Mouse (Mus musculus) erythroid progenitor cell, adult 5-6 weeks (primary cell): ENCODE data around the gene Abca1. TPM values are rescaled to one million over a fixed set of nuclear protein-coding genes. Genes with fewer than 3 reads are reported as not detected.
A peak's percentile ranks its signal among the peaks of the same experiment; 100 is the strongest.

Experiments
- ATAC-seq: replicated peaks from 2 replicates; pipeline ENCODE4 v1.8.0; 2016; ENCODE audit warnings: moderate number of reproducible peaks, mild to moderate bottlenecking, moderate TSS enrichment, inconsistent platforms; ENCODE audit not compliant: poor library complexity, low FRiP score, severe bottlenecking
- total RNA-seq, 2 experiments: library from RNA; stranded (forward) in 1 of 2; stranded (reverse) in 1 of 2; fragments of 150-400 nt in 1 of 2; fragments of 186-747, 209-891 nt in 1 of 2; gene quantifications; 2 replicates each; pipeline versions ENCODE4 v1.2.3 to v1.2.4; 2015 to 2017; ENCODE audit warnings: low replicate concordance in 2 of 2

The Abca1 gene
- total RNA-seq, 2 experiments from 2014 or later: 1.3 to 2.8 TPM

DNA sequence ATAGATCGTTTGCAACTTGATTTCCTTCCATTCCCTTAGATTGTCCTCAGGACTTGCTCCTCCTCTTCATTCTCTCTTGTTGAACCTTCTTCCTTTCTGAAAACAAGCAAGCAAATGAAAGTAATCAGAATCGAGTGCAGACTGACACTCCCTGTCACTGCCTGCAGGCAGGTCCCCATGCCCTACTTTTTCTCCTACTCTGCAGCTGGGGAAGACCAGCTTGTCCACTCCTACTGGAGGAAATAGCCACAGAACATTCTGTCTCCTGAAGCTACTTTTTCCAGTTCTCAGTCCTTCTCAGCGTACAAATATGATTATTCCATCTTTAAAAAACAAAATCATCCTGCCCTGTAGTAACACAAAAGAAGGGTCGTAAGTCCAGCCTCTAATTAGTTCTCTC is 135.3 kb downstream of the Abca1 start:
- no peak for ATAC-seq

DNA sequence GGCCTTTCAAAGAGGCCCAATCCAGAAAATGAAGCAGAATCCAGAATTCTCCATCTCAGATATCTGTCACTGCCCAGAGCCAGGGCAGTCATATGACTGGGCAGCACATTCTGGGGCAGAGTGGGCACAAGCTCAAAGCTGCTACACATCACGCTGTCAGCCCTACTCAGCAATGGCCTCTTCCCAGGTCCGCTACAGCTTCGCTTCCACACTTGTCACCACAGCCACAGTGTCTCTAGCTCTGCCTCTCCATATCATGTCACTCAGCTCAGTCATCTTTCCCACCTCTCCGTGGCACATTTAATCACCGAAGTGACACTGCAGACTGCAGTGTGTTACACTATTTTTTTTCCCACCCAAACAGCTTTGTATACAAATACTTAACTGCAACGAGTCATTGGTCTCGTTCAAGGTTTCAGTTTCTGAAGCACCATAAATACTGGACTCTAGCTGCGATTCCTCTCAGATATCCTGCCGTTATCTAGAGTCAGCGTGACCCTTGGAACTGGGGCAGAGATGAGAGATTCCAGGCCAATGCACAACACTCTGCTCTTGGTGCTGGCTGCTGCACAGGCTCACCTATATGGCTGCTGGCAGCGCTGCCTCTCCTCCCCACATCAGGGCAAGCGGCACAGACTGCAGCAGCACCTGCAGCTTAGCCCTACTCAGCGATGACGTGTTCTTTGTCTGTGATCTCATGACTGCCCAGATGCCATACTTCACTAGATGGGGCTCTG is 136.3 kb downstream of the Abca1 start:
- ATAC-seq: no peak

DNA sequence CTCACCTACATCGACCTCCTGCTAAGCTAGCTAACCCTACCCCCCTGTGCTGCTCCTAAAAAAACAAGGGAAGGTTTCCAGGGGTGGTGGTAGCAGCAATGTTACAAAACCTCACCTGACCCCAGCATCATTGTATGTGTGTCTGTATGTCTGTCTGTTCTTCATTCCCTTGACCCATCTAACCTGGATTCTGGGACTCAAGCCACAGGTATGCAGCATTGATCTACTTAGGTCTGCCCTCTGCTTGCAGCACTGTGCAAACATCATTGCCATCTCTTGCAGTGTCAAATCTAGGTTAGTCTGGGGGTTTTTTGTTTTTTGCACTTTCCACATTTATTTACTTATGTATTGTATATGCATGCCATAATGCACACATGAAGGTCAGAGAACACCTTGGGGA is 141.3 kb downstream of the Abca1 start:
- ATAC-seq: no peak

DNA sequence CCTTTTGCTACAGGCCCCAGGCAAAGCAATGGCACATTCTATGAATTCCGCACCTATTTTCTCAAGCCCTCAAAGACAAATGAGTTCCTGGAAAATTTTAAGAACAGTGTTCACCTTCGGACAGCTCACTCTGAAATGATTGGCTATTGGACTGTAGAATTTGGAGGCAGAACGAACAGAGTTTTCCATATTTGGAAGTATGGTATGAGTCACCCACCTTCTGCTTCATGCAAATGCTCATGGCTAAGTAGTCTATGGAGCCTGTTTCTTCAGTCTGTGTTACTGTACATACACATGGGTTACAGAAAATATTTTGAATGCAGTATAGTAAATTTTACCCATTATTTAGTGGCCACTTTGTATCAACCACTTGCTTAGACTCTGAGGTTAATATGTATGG is 144.7 kb downstream of the Abca1 start:
- ATAC-seq: no peak

DNA sequence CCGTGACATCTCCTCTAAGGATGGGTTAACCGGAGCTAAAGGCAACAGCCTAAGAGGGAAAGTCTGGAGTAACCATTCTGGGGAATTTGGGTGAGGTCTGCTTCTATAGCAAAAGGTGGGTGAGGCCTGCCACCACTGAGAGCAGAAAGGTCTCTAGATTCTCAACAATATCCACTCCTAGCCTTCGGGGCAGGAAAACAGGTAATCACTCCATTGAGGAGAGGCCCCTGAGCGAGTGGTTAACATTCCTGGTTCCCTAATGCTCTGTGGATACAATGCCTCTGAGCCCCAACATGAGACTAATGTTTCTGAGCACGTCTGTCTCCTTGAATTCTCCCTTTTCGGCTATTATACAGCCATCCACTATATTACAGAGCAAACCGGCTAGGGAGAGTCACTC is 145.3 kb downstream of the Abca1 start:
- ATAC-seq: no peak

DNA sequence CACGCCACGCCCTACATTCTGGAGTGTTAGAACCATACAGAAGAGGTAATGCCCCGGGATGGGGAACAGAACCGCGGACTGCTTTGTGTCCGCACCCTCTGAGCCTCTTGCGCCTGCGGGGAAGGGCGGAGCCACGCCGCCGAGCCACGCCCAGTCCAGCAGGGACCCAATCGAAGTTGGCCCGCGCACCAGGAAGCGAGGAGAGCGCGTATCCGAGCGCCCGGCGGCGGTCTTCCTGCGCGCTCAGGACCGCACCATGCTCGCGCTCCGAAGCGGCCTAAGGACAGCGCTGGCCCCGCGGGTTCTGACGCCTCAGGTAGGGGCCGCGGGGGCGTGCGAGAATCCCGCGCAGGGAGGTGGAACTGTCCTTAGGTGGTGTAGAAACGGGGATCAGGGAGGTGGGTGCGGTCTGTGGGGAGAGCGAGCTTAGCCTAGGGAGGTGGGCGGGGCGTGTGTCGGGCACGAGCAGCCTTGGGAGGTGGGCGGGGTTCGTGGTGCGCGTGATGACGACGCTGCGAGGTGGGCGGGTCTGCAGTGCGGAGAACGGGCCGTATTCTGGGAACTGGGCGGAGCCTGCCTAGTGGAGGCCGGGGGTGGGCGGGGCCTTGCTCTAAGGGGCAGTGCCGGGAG is 147.8 kb downstream of the Abca1 start, which contains the start of gene Nipsnap3b:
Nipsnap3b (plus strand) TSS at position 149 of the 630 bp plus-strand sequence.
- peak; percentile 97 for ATAC-seq

DNA sequence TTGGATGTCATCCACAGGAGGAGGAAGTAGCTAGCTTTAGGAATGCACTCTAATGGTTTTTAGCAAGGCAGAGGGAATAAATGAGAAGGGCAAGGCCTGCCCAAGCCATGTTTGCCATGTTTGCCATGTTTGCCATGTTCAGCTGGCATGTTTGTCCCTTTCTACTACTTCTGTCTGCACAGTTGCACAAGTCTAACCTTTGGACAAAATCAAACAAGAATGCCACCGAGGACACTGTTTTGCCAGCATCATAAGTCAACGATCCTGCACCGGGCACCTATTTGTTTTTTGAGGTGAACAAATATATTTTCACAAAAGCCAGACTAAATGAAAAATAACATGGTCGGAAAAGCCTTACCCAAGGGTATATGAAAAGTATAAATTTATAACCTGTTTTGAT is 149.8 kb downstream of the Abca1 start:
- no peak for ATAC-seq

DNA sequence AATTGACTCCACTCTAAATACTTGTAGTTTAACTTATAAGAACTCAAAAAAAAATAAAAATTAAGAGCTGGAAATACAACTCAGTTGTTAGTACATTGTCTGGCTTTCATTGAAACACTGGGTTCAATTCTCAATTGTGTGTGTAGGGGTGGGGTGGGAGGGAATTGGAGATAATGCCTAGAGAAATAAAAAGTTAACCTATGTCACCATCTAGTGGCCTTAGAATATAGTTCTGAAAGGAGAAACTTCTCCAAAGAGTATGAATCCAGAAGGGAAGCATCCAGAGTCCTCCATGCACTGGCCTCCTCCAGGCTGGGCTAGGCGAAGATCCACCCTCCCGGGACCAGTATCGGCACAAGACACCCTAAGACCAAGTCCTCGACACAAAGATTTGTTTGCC is 150.5 kb downstream of the Abca1 start:
- no peak for ATAC-seq

DNA sequence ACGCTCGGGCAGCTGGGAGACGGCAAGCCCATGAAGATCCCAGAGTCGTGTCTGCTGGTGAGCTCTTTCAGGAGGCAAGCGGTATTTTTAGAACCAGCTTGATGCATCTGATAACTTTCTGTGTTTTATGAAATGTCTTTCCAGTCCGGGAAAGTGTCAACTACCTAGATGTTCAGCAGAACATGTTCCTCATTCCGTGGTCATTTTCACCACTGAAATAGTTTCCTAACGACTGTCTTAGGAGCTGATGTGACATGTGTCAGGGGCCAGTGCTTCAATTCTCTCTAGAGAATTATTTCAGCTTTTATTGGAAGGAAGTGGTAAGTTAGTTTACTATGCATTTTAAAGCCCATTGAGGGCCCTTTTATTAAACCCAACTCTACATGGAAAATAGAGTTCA is 159.5 kb downstream of the Abca1 start:
- ATAC-seq: no peak

DNA sequence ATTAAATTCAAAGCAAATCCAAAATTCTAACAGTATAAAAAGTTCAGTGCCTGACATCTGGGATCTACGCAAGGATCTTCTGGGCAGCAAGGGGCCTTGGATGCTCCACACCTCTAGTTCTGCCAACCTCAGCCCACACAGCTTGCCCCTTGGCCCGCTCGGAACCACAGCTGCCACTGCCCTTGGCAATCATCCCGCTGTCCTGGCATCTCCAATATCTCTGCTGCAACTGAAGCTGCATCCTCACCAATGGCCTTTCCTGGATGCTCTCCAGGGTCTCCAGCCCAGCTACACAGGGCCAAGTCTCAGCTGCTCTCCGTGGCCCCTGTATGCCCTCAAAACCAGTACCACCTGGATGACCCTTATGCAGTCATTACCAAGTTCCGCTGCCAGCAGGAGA is 160.2 kb downstream of the Abca1 start:
- ATAC-seq: no peak

DNA sequence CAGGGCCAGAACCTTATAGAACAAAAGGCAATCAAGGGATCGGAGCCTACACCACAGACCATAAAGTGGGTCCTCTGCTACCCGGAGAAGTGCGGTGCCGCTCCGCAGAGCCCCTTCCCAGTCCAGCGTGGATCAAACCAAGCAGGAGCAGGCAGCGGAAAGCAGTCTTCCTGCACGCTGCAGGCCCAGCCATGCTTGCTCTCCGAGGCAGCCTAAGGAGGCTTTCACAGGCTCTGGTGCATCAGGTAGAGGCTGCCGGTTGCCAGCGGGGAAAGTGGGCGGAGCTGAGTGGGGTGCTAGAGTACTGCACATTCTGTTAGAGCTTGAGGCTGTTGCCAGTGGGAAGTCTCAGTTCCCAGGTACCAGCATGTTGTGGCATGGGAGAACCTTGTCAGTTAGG is 170.4 kb downstream of the Abca1 start, which contains the start of gene Nipsnap3a:
Nipsnap3a (plus strand) TSS at position 25 of the 400 bp plus-strand sequence.
- ATAC-seq: no peak

DNA sequence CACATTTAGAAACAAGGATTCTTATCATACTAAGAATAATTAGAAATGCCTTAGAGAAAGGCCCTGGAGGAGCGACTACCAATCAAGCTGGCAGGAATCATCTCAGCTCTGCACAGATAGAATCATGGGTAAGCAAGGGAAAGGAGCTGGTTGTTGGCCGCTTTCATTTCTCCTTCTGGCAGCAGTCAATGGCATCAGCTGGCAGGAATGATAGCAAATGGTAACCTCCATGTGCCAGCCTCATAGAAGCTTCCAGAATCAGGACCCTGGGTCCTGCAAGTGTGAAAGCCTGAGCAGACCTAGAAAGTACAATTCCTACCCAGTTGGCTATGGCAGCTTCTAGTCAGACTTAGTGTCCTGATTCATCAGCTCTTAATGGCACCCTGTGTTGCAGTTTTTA is 173.4 kb downstream of the Abca1 start:
- ATAC-seq: no peak

DNA sequence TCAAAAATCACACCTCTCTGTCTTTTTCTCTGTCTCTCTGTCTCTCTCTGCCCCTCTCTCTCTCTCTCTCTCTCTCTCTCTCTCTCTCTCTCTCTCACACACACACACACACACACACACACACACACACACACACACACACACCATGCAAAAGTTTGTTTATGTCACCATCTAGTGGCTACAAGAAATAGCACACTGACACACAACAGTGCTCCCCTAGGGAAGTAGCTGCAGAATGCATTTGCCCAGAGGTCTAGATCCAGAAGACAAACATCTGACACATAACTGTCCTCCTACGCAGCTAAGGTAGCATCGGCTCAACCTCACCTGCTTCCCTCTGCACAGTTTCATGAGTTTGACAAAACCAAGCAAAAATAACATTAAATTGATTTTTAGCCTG is 174.5 kb downstream of the Abca1 start:
- ATAC-seq: no peak

Other genes starting within 250 kb of the Abca1 start
- not detected in 2 replicates for gene Olfr272, start 240.7 kb downstream of the Abca1 start, total RNA-seq (2015; ENCODE audit: low replicate concordance)
- gene Olfr272, start 240.7 kb downstream of the Abca1 start, total RNA-seq (2017; ENCODE audit: low replicate concordance): not detected in 2 replicates
- gene Olfr270, start 195.3 kb downstream of the Abca1 start, total RNA-seq (2015; ENCODE audit: low replicate concordance): not detected in 2 replicates
- gene Olfr270, start 195.3 kb downstream of the Abca1 start, total RNA-seq (2017; ENCODE audit: low replicate concordance): not detected in 2 replicates
- not detected in 2 replicates for gene Nipsnap3a, start 170.6 kb downstream of the Abca1 start, total RNA-seq (2015; ENCODE audit: low replicate concordance)
- gene Nipsnap3a, start 170.6 kb downstream of the Abca1 start, total RNA-seq (2017; ENCODE audit: low replicate concordance): not detected in 2 replicates
- gene Nipsnap3b, start 148.0 kb downstream of the Abca1 start, total RNA-seq (2015; ENCODE audit: low replicate concordance): 8.8 and 13.3 TPM in 2 replicates
- 7.8 and 8.4 TPM in 2 replicates for gene Nipsnap3b, start 148.0 kb downstream of the Abca1 start, total RNA-seq (2017; ENCODE audit: low replicate concordance)